Mouse (Mus musculus): Measurements from ENCODE around the gene Hspbp1. TPM values are rescaled to one million over a fixed set of nuclear protein-coding genes. Genes with fewer than 3 reads are reported as not detected.

Hspbp1 gene
- polyA plus RNA-seq, 1 experiment from 2014 or later, result 156 TPM

DNA sequence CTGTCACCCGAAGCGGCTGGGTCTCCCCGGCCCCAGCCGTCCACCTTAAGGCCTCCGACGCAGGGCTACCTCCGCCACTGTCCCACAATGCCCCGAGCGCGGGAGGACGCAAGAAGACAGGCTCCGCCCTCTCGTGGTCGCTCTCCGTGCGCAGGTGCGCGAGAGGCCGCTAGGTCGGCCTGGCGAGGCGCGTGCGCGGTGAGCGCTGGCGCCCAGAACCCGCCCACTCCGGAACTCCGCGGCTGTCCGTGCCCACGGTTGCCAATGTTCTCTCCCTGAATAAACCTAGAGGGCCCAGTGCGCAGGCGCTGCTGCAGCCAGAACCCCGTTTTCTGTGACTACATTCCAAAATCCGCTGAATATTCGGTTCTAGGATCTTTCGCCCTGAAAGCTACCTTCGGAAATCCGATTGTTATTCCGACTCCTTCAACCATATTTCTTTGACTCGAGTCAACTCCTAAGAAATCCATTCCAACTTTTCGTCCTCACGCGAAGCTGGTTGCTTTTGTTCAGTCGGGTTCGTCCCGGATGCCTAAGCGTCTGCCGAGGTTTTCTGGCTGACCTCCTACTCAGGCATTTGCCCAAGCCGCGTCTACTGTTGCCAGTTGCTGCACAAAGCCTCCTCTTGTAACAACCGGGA lies 25.8 kb downstream of the Hspbp1 start, which contains the start of gene Ppp6r1:
Ppp6r1 (minus strand) TSS at position 108 of the 640 bp plus-strand sequence.
- H3K36me3 ChIP-seq (ENCODE audit: control insufficient read depth, insufficient read depth), result no peaks in the 10 kb centered on the region
- peaks cover 38% of the 10 kb centered on the region for H3K4me1 ChIP-seq (replicated peaks; ENCODE audit: control insufficient read depth, insufficient read depth, low read length)
- no peaks in the 10 kb centered on the region for H3K9me3 ChIP-seq (ENCODE audit: control insufficient read depth, low read length)
- H3K27ac ChIP-seq (ENCODE audit: low read length), result peak within 1 kb of the TSS; percentile 97
- H3K9ac ChIP-seq (replicated peaks; ENCODE audit: low read depth, low read length), result peak within 1 kb of the TSS; percentile 91
- peak; percentile 96 for ATAC-seq
- H3K4me2 ChIP-seq (ENCODE audit: low read length), result peak within 1 kb of the TSS; percentile 79
- H3K27me3 ChIP-seq (replicated peaks; ENCODE audit: control insufficient read depth, insufficient read depth, low read length), result no peaks in the 10 kb centered on the region
- H3K4me3 ChIP-seq (replicated peaks; ENCODE audit: low read length), result peak within 1 kb of the TSS; percentile 84
- under 1% methylated on average over 54 of the region's 54 CpGs for WGBS

DNA sequence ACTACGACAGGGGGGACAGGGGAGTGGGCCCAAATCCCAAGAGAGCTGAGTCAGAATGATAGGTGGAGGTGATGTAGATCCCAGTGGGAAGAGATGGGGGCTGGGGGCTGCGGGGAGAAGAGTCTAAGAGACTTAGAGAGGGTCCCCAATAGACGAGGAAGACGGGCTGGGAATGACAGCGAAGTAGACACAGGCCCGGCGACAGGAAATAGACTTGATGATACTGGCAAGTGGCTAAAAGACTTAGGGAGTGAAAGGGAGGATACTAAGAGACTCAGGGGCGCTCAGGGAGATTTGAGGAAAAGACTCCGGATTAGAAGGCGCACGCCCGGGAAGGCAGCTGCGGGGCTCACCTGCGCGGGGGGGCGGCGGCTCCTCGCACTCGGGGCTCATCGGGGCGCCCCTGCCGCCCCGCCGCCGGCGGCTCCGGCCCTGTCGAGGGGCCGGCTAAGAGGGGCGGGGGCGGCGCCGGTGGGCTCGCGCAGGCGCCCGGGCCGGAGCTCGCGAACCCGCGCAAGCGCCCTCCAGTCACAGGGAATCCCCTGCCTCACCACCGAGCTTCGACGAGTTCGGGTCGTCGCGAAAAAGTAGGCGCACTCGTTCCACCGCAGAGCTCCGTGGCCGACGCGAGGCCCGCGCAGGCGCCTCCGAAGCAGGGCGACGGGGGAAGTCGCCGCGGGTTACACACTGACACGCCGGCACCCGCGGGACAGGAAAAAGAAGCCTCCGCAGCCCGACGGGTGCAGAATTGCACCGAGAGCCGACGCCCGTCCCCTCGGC lies 26.6 kb downstream of the Hspbp1 start:
- H3K27ac ChIP-seq (ENCODE audit: low read length), result peak overlapping the region; percentile 97
- peaks cover 38% of the 10 kb centered on the region for H3K4me1 ChIP-seq (replicated peaks; ENCODE audit: control insufficient read depth, insufficient read depth, low read length)
- H3K4me3 ChIP-seq (replicated peaks; ENCODE audit: low read length), result peak overlapping the region; percentile 84
- peak; percentile 65 for ATAC-seq
- under 1% methylated on average over 71 of the region's 78 CpGs for WGBS
- no peaks in the 10 kb centered on the region for H3K27me3 ChIP-seq (replicated peaks; ENCODE audit: control insufficient read depth, insufficient read depth, low read length)
- H3K36me3 ChIP-seq (ENCODE audit: control insufficient read depth, insufficient read depth), result no peaks in the 10 kb centered on the region
- H3K9ac ChIP-seq (replicated peaks; ENCODE audit: low read depth, low read length), result peak overlapping the region; percentile 91
- peak overlapping the region; percentile 74 for H3K4me2 ChIP-seq (ENCODE audit: low read length)
- no peaks in the 10 kb centered on the region for H3K9me3 ChIP-seq (ENCODE audit: control insufficient read depth, low read length)

- no peak for ATAC-seq
- peaks cover 38% of the 10 kb centered on the region for H3K4me1 ChIP-seq (replicated peaks; ENCODE audit: control insufficient read depth, insufficient read depth, low read length)
- 58% methylated on average over 9 of the region's 9 CpGs for WGBS
- H3K4me3 ChIP-seq (replicated peaks; ENCODE audit: low read length), result peak overlapping the region; percentile 84
- H3K27me3 ChIP-seq (replicated peaks; ENCODE audit: control insufficient read depth, insufficient read depth, low read length), result no peaks in the 10 kb centered on the region
- H3K36me3 ChIP-seq (ENCODE audit: control insufficient read depth, insufficient read depth), result no peaks in the 10 kb centered on the region
- H3K9ac ChIP-seq (replicated peaks; ENCODE audit: low read depth, low read length), result peak overlapping the region; percentile 91
- peak overlapping the region; percentile 74 for H3K4me2 ChIP-seq (ENCODE audit: low read length)
- no peak overlapping the region for H3K27ac ChIP-seq (ENCODE audit: low read length)
- no peaks in the 10 kb centered on the region for H3K9me3 ChIP-seq (ENCODE audit: control insufficient read depth, low read length)
These were observed 27.2 kb downstream of the Hspbp1 start for GRCm38 (mm10) chr7:4657521-4658127.

- Histone ChIP-seq H3K27ac (ENCODE audit: low read length) (no peak overlapping the region), H3K4me1 (replicated peaks; ENCODE audit: control insufficient read depth, insufficient read depth, low read length) (peaks cover 38% of the 10 kb centered on the region), H3K36me3 (ENCODE audit: control insufficient read depth, insufficient read depth) (no peaks in the 10 kb centered on the region), H3K9ac (replicated peaks; ENCODE audit: low read depth, low read length) (0 out of 2 replicates have a peak overlapping the region, but pooled peaks have one; percentile 7), H3K9me3 (ENCODE audit: control insufficient read depth, low read length) (no peaks in the 10 kb centered on the region), H3K4me3 (replicated peaks; ENCODE audit: low read length) (no peak overlapping the region), H3K27me3 (replicated peaks; ENCODE audit: control insufficient read depth, insufficient read depth, low read length) (no peaks in the 10 kb centered on the region), H3K4me2 (ENCODE audit: low read length) (peak overlapping the region; percentile 74)
- ATAC-seq, result no peak
- 58% methylated on average over 1 of the region's 1 CpGs for WGBS
These were observed 28.1 kb downstream of the Hspbp1 start for GRCm38 (mm10) chr7:4656818-4657217.

DNA sequence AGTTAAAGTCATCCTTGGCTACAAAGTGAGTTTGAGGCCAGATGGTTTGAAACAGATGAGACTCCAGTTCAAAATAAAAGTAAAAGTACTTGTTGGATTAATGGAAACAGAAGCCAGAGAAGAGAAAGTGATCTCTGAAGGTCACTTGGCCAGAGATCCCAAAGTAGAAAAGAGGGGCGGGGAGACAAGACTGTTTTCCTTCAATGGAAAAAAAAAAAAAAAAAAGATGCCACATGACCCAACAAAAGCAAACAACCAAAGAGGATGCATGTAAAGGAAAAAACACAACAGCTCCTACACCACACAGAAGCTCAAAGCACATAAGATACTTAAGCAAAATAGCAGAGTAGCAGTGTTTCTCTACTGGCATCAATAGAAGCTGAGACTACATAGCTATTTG lies 29.0 kb downstream of the Hspbp1 start:
- H3K27me3 ChIP-seq (replicated peaks; ENCODE audit: control insufficient read depth, insufficient read depth, low read length), result no peaks in the 10 kb centered on the region
- no peak overlapping the region for H3K9ac ChIP-seq (replicated peaks; ENCODE audit: low read depth, low read length)
- H3K9me3 ChIP-seq (ENCODE audit: control insufficient read depth, low read length), result no peaks in the 10 kb centered on the region
- H3K36me3 ChIP-seq (ENCODE audit: control insufficient read depth, insufficient read depth), result no peaks in the 10 kb centered on the region
- no peak for ATAC-seq
- H3K4me1 ChIP-seq (replicated peaks; ENCODE audit: control insufficient read depth, insufficient read depth, low read length), result peaks cover 38% of the 10 kb centered on the region
- H3K27ac ChIP-seq (ENCODE audit: low read length), result no peak overlapping the region
- WGBS, result 71% methylated on average over 1 of the region's 1 CpGs
- H3K4me2 ChIP-seq (ENCODE audit: low read length), result no peak overlapping the region
- no peak overlapping the region for H3K4me3 ChIP-seq (replicated peaks; ENCODE audit: low read length)

DNA sequence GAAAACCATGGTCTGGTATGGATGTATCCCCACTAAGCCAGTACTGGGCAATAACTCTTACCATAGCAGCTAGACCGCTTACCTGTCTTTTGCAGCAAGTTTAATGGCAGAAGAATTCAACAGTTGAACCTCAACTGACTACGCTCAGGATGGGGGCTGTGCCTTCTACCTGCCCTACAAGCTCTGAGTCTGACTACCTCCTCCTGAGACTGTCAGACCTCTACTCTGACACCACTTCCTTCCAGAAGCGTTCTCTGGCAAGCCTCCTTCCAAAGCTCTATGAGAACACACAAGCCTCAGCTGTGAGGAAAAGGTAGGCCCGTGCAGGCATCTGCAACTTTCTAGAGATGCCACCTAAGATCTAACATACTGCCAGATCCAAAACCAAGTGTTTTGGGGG lies 29.5 kb downstream of the Hspbp1 start:
- Histone ChIP-seq H3K4me3 (replicated peaks; ENCODE audit: low read length) (no peak overlapping the region), H3K27me3 (replicated peaks; ENCODE audit: control insufficient read depth, insufficient read depth, low read length) (no peaks in the 10 kb centered on the region), H3K9ac (replicated peaks; ENCODE audit: low read depth, low read length) (no peak overlapping the region), H3K27ac (ENCODE audit: low read length) (no peak overlapping the region), H3K9me3 (ENCODE audit: control insufficient read depth, low read length) (no peaks in the 10 kb centered on the region), H3K4me1 (replicated peaks; ENCODE audit: control insufficient read depth, insufficient read depth, low read length) (peaks cover 34% of the 10 kb centered on the region), H3K4me2 (ENCODE audit: low read length) (no peak overlapping the region), H3K36me3 (ENCODE audit: control insufficient read depth, insufficient read depth) (no peaks in the 10 kb centered on the region)
- WGBS, result 89% methylated on average over 4 of the region's 4 CpGs
- no peak for ATAC-seq

GRCm38 (mm10) chr7:4654221-4654620 lies 30.6 kb downstream of the Hspbp1 start:
- H3K27me3 ChIP-seq (replicated peaks; ENCODE audit: control insufficient read depth, insufficient read depth, low read length), result no peaks in the 10 kb centered on the region
- no peaks in the 10 kb centered on the region for H3K9me3 ChIP-seq (ENCODE audit: control insufficient read depth, low read length)
- peaks cover 26% of the 10 kb centered on the region for H3K4me1 ChIP-seq (replicated peaks; ENCODE audit: control insufficient read depth, insufficient read depth, low read length)
- no peak for ATAC-seq
- 94% methylated on average over 2 of the region's 2 CpGs for WGBS
- no peak overlapping the region for H3K27ac ChIP-seq (ENCODE audit: low read length)
- no peak overlapping the region for H3K9ac ChIP-seq (replicated peaks; ENCODE audit: low read depth, low read length)
- no peak overlapping the region for H3K4me2 ChIP-seq (ENCODE audit: low read length)
- no peaks in the 10 kb centered on the region for H3K36me3 ChIP-seq (ENCODE audit: control insufficient read depth, insufficient read depth)
- no peak overlapping the region for H3K4me3 ChIP-seq (replicated peaks; ENCODE audit: low read length)

- Histone ChIP-seq H3K9ac (replicated peaks; ENCODE audit: low read depth, low read length) (no peak overlapping the region), H3K27me3 (replicated peaks; ENCODE audit: control insufficient read depth, insufficient read depth, low read length) (no peaks in the 10 kb centered on the region), H3K9me3 (ENCODE audit: control insufficient read depth, low read length) (no peaks in the 10 kb centered on the region), H3K4me1 (replicated peaks; ENCODE audit: control insufficient read depth, insufficient read depth, low read length) (peaks cover 26% of the 10 kb centered on the region), H3K27ac (ENCODE audit: low read length) (no peak overlapping the region), H3K4me2 (ENCODE audit: low read length) (no peak overlapping the region), H3K36me3 (ENCODE audit: control insufficient read depth, insufficient read depth) (no peaks in the 10 kb centered on the region), H3K4me3 (replicated peaks; ENCODE audit: low read length) (no peak overlapping the region)
- ATAC-seq, result no peak
- 87% methylated on average over 7 of the region's 7 CpGs for WGBS
These were observed 31.1 kb downstream of the Hspbp1 start for GRCm38 (mm10) chr7:4653780-4654179.

DNA sequence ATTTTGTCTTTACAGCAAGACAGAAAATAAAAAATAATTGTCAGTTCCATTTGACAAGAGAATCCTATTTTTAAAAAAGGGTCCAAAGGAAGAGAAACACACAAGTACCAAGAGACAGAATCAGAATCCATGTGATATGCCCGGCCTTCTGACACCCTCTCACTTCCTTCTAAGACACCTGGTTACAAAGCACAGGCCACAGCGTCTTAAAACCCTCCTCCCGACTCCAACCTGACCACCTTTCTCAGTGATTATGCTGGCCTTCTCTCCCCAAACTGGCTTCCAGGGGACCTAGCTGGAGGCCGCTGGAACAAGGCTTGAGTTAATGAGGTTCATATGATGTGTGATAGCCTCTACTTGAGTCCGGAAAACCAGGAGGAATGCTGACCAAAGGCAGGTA lies 31.5 kb downstream of the Hspbp1 start:
- H3K4me2 ChIP-seq (ENCODE audit: low read length), result no peak overlapping the region
- 87% methylated on average over 5 of the region's 5 CpGs for WGBS
- ATAC-seq, result no peak
- H3K4me1 ChIP-seq (replicated peaks; ENCODE audit: control insufficient read depth, insufficient read depth, low read length), result peaks cover 26% of the 10 kb centered on the region
- no peak overlapping the region for H3K4me3 ChIP-seq (replicated peaks; ENCODE audit: low read length)
- no peaks in the 10 kb centered on the region for H3K27me3 ChIP-seq (replicated peaks; ENCODE audit: control insufficient read depth, insufficient read depth, low read length)
- H3K27ac ChIP-seq (ENCODE audit: low read length), result no peak overlapping the region
- H3K36me3 ChIP-seq (ENCODE audit: control insufficient read depth, insufficient read depth), result no peaks in the 10 kb centered on the region
- no peak overlapping the region for H3K9ac ChIP-seq (replicated peaks; ENCODE audit: low read depth, low read length)
- no peaks in the 10 kb centered on the region for H3K9me3 ChIP-seq (ENCODE audit: control insufficient read depth, low read length)
